Comparison of ENCODE assay signal across 9 mouse cellular contexts in the genomic region with DNA sequence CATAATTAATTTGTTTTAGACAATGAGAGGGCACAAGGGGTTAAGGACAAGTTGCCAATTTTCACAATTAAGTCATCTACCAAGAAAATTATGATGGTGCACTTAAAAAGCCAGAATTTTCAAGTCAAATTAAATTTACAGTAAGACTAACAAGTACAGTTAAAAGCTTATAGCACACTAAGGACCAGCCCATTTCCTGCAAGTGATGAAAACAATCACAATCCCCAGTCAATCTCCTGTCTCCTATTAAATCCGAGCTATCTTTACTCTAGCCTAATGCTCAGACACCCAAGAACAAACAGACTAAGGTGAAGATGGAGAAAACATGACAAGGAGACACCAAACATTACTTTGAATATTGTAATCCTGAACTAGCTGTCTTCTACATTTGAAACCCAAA. TPM values are rescaled to one million over a fixed set of nuclear protein-coding genes. Genes with fewer than 3 reads are reported as not detected.
DNase-seq lines count a peak whose midpoint lies in the region; ATAC-seq and TF ChIP-seq lines count a peak whose summit lies in the region.
"Had no signal": no experiment of that assay in that cellular context is flagged by ENCODE, and none has a peak within 500 bp of the region (broad histone marks: within the 10 kb centered on the region; RNA-seq: fewer than 3 reads in every experiment).

No protein-coding gene starts in this region.

- peak overlapping the region; percentile 88 for H3K4me3 ChIP-seq in layer of hippocampus, adult 2 months
- H3K4me3 ChIP-seq in embryonic facial prominence, embryonic 14.5 days (ENCODE audit: low read depth, low read length): peak overlapping the region; percentile 94
- H3K4me3 ChIP-seq in intestine, embryonic 16.5 days (ENCODE audit: low read length): peak overlapping the region; percentile 23; the same call in 1 of the 2 replicates
- H3K4me3 ChIP-seq in myocyte: peak overlapping the region; percentile 68

- intact Hi-C loops in left cerebral cortex, postnatal 4 days (cut with DNase I): loop anchor here (2.0 to 5.0 kb wide), 2 partner anchors 558 to 706 kb away; no protein-coding TSS in a partner anchor

- no peak overlapping the region for H3ac ChIP-seq in myocyte (ENCODE audit: control insufficient read depth, insufficient read length)

- H3K36me3 ChIP-seq in embryonic facial prominence, embryonic 14.5 days (ENCODE audit: control insufficient read depth, insufficient read depth, low read length): no peaks in the 10 kb centered on the region
- H3K36me3 ChIP-seq in intestine, embryonic 16.5 days (ENCODE audit: control insufficient read depth, insufficient read depth, low read length): no peaks in the 10 kb centered on the region
- H3K36me3 ChIP-seq in myocyte (ENCODE audit: control insufficient read depth, insufficient read depth): no peaks in the 10 kb centered on the region

- no peaks in the 10 kb centered on the region for H3K27me3 ChIP-seq in embryonic facial prominence, embryonic 14.5 days (replicated peaks; ENCODE audit: control insufficient read depth, insufficient read depth, low read length)
- H3K27me3 ChIP-seq in intestine, embryonic 16.5 days (replicated peaks; ENCODE audit: control insufficient read depth, insufficient read depth, low read length): peaks cover 6% of the 10 kb centered on the region; the same call in 1 of the 2 replicates
- H3K27me3 ChIP-seq in myocyte (ENCODE audit: control insufficient read depth, insufficient read depth, insufficient read length): no peaks in the 10 kb centered on the region

- TF ChIP-seq CTCF in layer of hippocampus, adult 2 months (conservative IDR thresholded peaks at IDR 0.05): no peak

- 2% methylated on average over 1 of the region's 1 CpGs for whole genome bisulfite sequencing in embryonic facial prominence, embryonic 14.5 days
- WGBS in intestine, embryonic 16.5 days: 11% methylated on average over 1 of the region's 1 CpGs

- no peak for TF ChIP-seq POLR2A in myocyte (IDR thresholded peaks at IDR 0.05; ENCODE audit: insufficient read length, low read depth)

- H3K9ac ChIP-seq in embryonic facial prominence, embryonic 14.5 days (ENCODE audit: low read depth, low read length): peak overlapping the region; percentile 49
- no peak overlapping the region for H3K9ac ChIP-seq in intestine, embryonic 16.5 days (ENCODE audit: low read depth, low read length)

- no peak for ATAC-seq in embryonic facial prominence, embryonic 14.5 days (ENCODE audit: low read depth)
- no peak for ATAC-seq in intestine, embryonic 16.5 days

- H3K27ac ChIP-seq in layer of hippocampus, adult 2 months: peak overlapping the region; percentile 98
- no peak overlapping the region for H3K27ac ChIP-seq in embryonic facial prominence, embryonic 14.5 days (replicated peaks; ENCODE audit: low read depth, low read length)
- H3K27ac ChIP-seq in intestine, embryonic 16.5 days (ENCODE audit: low read length): no peak overlapping the region

- peaks cover 84% of the 10 kb centered on the region for H3K79me2 ChIP-seq in myocyte (ENCODE audit: control insufficient read depth, insufficient read depth)

- H3K4me2 ChIP-seq in embryonic facial prominence, embryonic 14.5 days (ENCODE audit: low read depth, low read length): peak overlapping the region; percentile 64
- H3K4me2 ChIP-seq in intestine, embryonic 16.5 days (ENCODE audit: low read depth, low read length): peak overlapping the region; percentile 45
- peak overlapping the region; percentile 86 for H3K4me2 ChIP-seq in myocyte (ENCODE audit: low read depth)

- H3K4me1 ChIP-seq in embryonic facial prominence, embryonic 14.5 days (ENCODE audit: control insufficient read depth, insufficient read depth, low read length): peaks cover 26% of the 10 kb centered on the region
- H3K4me1 ChIP-seq in intestine, embryonic 16.5 days (ENCODE audit: control insufficient read depth, insufficient read depth, low read length): no peaks in the 10 kb centered on the region

- DNase-seq in layer of hippocampus, adult 2 months (ENCODE audit: low spot score in 2 of 2): no peak
- DNase-seq in layer of hippocampus, adult 9-11 months: no peak
- no peak for DNase-seq in embryonic facial prominence, embryonic 14.5 days (ENCODE audit: low spot score)
- no peak for DNase-seq in retina, embryonic 14.5 days (ENCODE audit: low spot score)
- no peak for DNase-seq in frontal cortex, postnatal 25 days (ENCODE audit: low spot score in 2 of 2)
- no peak for DNase-seq in left cerebral cortex, postnatal 4 days
- DNase-seq: layer of hippocampus, postnatal 36 days had no signal

- no peaks in the 10 kb centered on the region for H3K9me3 ChIP-seq in embryonic facial prominence, embryonic 14.5 days (ENCODE audit: control insufficient read depth, low read length)
- no peaks in the 10 kb centered on the region for H3K9me3 ChIP-seq in intestine, embryonic 16.5 days (ENCODE audit: control insufficient read depth, low read length)

TF ChIP-seq in myocyte, 11 proteins besides CTCF, POLR2A, EP300 and RAD21:
- no peak for TF ChIP-seq POLR2AphosphoS2 (IDR thresholded peaks at IDR 0.05; ENCODE audit: insufficient read length, low read depth)
- no peak for TF ChIP-seq E2F4 (IDR thresholded peaks at IDR 0.05; ENCODE audit: insufficient read depth)
- TF ChIP-seq REST (IDR thresholded peaks at IDR 0.05; ENCODE audit: insufficient read depth, insufficient read length): no peak
- no peak for TF ChIP-seq MYOD1 (IDR thresholded peaks at IDR 0.05; ENCODE audit: control insufficient read depth in 1 of 3, insufficient read length in 2 of 3, low read depth in 2 of 3)
- TF ChIP-seq MYOG (IDR thresholded peaks at IDR 0.05; ENCODE audit: control insufficient read depth in 1 of 3, insufficient read depth in 1 of 3, insufficient read length in 2 of 3, low read depth in 2 of 3): no peak
- no peak for TF ChIP-seq USF1 (IDR thresholded peaks at IDR 0.05; ENCODE audit: low read depth)
- no peak for TF ChIP-seq MAX (IDR thresholded peaks at IDR 0.05; ENCODE audit: low read depth)
- TF ChIP-seq TCF3 (IDR thresholded peaks at IDR 0.05; ENCODE audit: insufficient read length, low read depth): no peak
- TF ChIP-seq CEBPB (IDR thresholded peaks at IDR 0.05; ENCODE audit: insufficient read depth, poor library complexity, severe bottlenecking): no peak
- TF ChIP-seq TCF12 (IDR thresholded peaks at IDR 0.05; ENCODE audit: insufficient read depth, poor library complexity, severe bottlenecking): no peak
- no peak for TF ChIP-seq SRF (IDR thresholded peaks at IDR 0.05; ENCODE audit: control insufficient read depth, insufficient read length, low read depth)

RNA-seq across cellular contexts. Expression of a gene that starts 3.2 kb away (rescaled TPM):
- total RNA-seq in layer of hippocampus, adult 2 months (2021): 100 to 1,000 TPM; 364 to 385 TPM
- 42.8 and 46.5 TPM in 2 replicates for polyA plus RNA-seq in embryonic facial prominence, embryonic 14.5 days (2014; fragmentation: Nextera tagmentation; extraction: Ambion mirVana)
- 8.4 and 9.3 TPM in 2 replicates for polyA plus RNA-seq in intestine, embryonic 16.5 days (2015; fragmentation: Nextera tagmentation; extraction: Ambion mirVana)
- polyA plus RNA-seq in myocyte (2012; fragmentation: generic; extraction: Trizol): 85.6 TPM
- 100 to 1,000 TPM; 247 to 250 TPM for total RNA-seq in left cerebral cortex, postnatal 4 days (2021)

Comparison
In these comparisons a context has a peak if more than half of its experiments do, and no peak if none do; other contexts are left out.
1. H3K4me3 ChIP-seq: peak in every context shown above with its lines; median percentile 94 in embryonic facial prominence, embryonic 14.5 days; 88 in layer of hippocampus, adult 2 months; 68 in myocyte; 23 in intestine, embryonic 16.5 days.